Mouse (Mus musculus) kidney, adult 2 months (tissue): ENCODE measurements around the gene Aspscr1. TPM values are rescaled to one million over a fixed set of nuclear protein-coding genes. Genes with fewer than 3 reads are reported as not detected.
A peak's percentile ranks its signal among the peaks of the same experiment; 100 is the strongest.

Experiments
- DNase-seq: peaks from one replicate; pipeline ENCODE4 v3.0.0; 2021
- H3K27ac ChIP-seq: fragments of 200-500 bp; 2 replicates; pipeline ENCODE4 v1.5.1; 2012; ENCODE audit warnings: low read depth, low read length, control low read depth, inconsistent platforms; ENCODE audit not compliant: insufficient read depth
- H3K27me3 ChIP-seq: fragments of 200-500 bp; replicated peaks from 2 replicates; pipeline ENCODE4 v1.6.1; 2012; ENCODE audit warnings: mild to moderate bottlenecking, moderate library complexity, low read length, inconsistent platforms; ENCODE audit not compliant: control insufficient read depth, insufficient read depth
- H3K36me3 ChIP-seq: fragments of 200-500 bp; 2 replicates; pipeline ENCODE4 v1.6.1; 2012; ENCODE audit warnings: mild to moderate bottlenecking, moderate library complexity, low read length, inconsistent platforms; ENCODE audit not compliant: control insufficient read depth, insufficient read depth
- H3K4me1 ChIP-seq: fragments of 200-500 bp; 2 replicates; pipeline ENCODE4 v1.6.1; 2011; ENCODE audit warnings: low read length; ENCODE audit not compliant: control insufficient read depth, insufficient read depth
- H3K4me3 ChIP-seq: fragments of 200-500 bp; 2 replicates; pipeline ENCODE4 v1.5.1; 2011; ENCODE audit warnings: mild to moderate bottlenecking, low read depth, low read length, control low read depth; ENCODE audit not compliant: insufficient read depth
- CTCF ChIP-seq: fragments of 200-500 bp; conservative IDR thresholded peaks from 2 replicates; pipeline ENCODE4 v1.5.1; 2011; ENCODE audit warnings: low read depth, mild to moderate bottlenecking, control low read depth, low read length, moderate library complexity, mixed read lengths; ENCODE audit not compliant: insufficient read depth, insufficient read length
- POLR2A ChIP-seq: fragments of 200-500 bp; IDR thresholded peaks from one replicate; pipeline ENCODE4 v1.6.1; 2011; ENCODE audit warnings: low read depth, low read length, control low read depth
- WGBS: fragments of 180-500 bp; shearing (Covaris S2); methylation state at CpG from one replicate; pipeline ENCODE4 v1.1.7; 2018; 5-methylcytosine and 5-hydroxymethylcytosine counted together
- polyA plus RNA-seq: library from polyadenylated mRNA; depleted of rRNA; stranded (reverse); fragments of >200 nt; gene quantifications from 2 replicates; pipeline ENCODE4 v1.2.3, GENCODE M21; 2012

Gene Aspscr1
- polyA plus RNA-seq, 1 experiment = 105 TPM

DNA sequence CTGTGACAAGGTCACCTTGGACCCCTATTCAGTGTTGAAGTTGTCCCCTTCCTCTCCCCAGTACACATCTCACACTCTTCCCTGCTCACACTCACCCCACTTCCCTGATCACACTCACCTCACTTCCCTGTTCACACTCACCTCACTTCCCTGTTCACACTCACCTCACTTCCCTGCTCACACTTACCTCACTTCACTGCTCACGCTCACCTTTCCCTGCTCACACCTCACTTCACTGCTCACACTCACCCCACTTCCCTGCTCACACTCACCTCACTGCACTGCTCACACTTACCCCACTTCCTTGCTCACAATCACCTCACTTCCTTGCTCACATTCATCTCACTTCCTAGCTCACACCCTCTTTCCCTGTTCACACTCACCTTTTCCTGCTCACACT, 58.6 kb downstream of the Aspscr1 start:
- WGBS = 100% methylated on average over 1 of the region's 1 CpGs
- H3K4me1 ChIP-seq = peaks cover 8% of the 10 kb centered on the region; the same call in 1 of the 2 replicates
- DNase-seq = no peak
- no peaks in the 10 kb centered on the region for H3K27me3 ChIP-seq
- no peaks in the 10 kb centered on the region for H3K36me3 ChIP-seq
- no peak overlapping the region for H3K27ac ChIP-seq
- no peak overlapping the region for H3K4me3 ChIP-seq
- TF ChIP-seq CTCF (no peak), POLR2A (no peak)

DNA sequence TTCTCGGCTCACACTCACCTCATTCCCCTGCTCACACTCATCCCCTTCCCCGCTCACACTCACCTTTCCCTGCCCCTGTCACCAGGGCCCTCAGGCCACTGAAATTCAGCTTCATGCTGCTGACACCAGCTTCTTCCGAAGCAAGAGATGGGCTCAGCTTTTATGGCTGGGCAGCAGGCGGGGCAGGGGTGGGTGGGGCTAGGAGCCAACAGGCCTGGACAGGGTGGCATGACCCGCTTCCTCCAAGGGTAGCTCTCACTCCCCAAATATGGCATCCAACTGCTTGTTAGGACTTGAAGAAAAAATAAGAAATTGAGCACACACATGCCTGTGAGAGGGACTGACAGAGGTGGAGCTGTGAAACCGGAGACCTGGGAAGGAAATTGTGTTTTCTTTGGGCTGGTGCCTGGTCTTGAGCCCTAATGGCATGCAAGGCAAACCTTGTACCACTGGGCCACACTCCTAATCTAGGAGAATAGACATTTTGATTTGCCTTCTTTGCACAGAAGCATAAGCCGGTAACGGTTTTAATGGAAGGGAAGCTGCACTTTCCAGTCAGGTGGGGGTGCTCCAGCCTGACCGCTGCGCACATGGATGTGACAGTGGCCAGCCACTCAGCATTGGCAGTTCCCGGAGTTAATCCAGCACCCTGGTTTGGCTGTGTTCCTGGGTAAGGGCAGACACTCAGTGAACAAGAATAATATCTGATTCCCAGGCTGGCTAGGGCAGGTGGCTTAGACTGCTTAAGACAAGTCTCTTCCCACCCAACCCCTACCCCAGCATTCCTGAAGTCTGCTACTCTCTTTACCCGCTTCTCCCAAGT, 59.3 kb downstream of the Aspscr1 start, which contains the start of gene Cbr2:
Gene Cbr2 (minus strand): TSS at position 257 of the 823 bp plus-strand sequence.
- Histone ChIP-seq H3K27me3 (no peaks in the 10 kb centered on the region), H3K27ac (no peak within 1 kb of the TSS), H3K4me3 (no peak within 1 kb of the TSS), H3K36me3 (no peaks in the 10 kb centered on the region), H3K4me1 (peaks cover 8% of the 10 kb centered on the region; the same call in 1 of the 2 replicates)
- no peak for TF ChIP-seq POLR2A
- no peak for TF ChIP-seq CTCF
- WGBS = 55% methylated on average over 12 of the region's 12 CpGs
- DNase-seq = peak; percentile 65

DNA sequence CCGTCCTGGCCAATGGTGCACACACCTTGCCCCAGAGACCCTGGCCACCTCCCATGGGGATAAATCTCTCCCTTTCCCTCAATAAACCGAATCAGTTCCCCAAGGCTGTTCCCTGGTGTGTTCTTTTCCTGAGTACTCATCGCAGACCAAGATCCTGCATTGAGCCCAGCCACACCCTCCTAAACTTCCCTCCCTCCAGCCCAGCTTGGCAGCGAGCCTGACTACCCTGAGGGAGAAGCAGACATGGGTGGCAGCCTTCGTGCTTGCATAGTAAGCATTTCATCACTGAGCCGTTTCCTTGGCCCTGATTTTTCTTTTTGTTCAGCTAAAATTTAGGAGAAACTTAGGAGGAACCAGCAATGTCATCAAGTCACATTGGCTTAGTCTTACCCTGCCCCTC, 60.7 kb downstream of the Aspscr1 start:
- WGBS = 20% methylated on average over 6 of the region's 6 CpGs
- H3K36me3 ChIP-seq = no peaks in the 10 kb centered on the region
- H3K27ac ChIP-seq = no peak overlapping the region
- no peaks in the 10 kb centered on the region for H3K27me3 ChIP-seq
- DNase-seq = peak; percentile 76
- no peak for TF ChIP-seq POLR2A
- H3K4me1 ChIP-seq = peaks cover 8% of the 10 kb centered on the region; the same call in 1 of the 2 replicates
- H3K4me3 ChIP-seq = no peak overlapping the region

DNA sequence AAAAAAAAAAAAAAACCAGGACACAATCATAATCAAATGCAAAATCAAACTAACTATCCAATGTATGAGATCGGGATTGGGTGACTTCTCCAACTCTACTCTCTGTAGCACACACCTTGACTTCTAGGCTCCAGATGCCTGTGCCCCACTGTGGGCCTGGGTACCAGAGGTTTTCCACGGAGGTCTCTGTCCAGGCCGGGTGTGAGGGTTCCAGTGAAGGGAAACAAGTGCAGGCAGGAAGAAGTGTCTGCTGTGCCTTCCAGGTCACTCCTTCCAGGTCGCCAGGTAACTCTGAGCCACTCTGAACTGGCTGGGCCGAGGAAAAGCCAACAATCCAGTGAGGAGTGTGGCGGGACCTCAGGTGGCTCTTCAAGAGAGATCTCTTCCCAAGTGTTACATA, 63.7 kb downstream of the Aspscr1 start:
- Histone ChIP-seq H3K27me3 (no peaks in the 10 kb centered on the region), H3K27ac (no peak overlapping the region), H3K36me3 (no peaks in the 10 kb centered on the region), H3K4me1 (peaks cover 8% of the 10 kb centered on the region; the same call in 1 of the 2 replicates), H3K4me3 (no peak overlapping the region)
- DNase-seq = no peak
- TF ChIP-seq POLR2A (no peak), CTCF (no peak)
- WGBS = 79% methylated on average over 6 of the region's 6 CpGs

DNA sequence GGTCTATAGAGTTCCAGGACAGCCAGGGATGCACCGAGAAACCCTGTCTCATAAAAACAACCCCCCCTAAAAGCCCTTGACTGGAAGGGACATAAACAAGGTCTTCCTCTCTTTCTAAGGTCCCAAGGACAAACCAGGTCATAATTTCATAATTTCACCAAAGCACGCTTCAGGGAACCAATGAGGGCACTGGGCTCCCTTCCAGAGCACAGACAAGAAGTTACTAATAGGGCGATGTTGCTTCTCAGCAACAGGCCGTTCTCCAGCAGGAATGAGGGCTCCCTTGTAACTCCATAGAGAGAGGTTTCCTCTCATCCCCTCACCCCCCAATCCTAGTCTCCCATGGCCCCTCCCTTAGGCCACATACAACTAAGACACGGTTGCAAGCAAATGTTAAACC, 68.2 kb downstream of the Aspscr1 start:
- no peak for DNase-seq
- Histone ChIP-seq H3K36me3 (no peaks in the 10 kb centered on the region), H3K4me3 (no peak overlapping the region), H3K4me1 (no peaks in the 10 kb centered on the region), H3K27ac (no peak overlapping the region), H3K27me3 (no peaks in the 10 kb centered on the region)
- no peak for TF ChIP-seq POLR2A
- 91% methylated on average over 5 of the region's 5 CpGs for WGBS

DNA sequence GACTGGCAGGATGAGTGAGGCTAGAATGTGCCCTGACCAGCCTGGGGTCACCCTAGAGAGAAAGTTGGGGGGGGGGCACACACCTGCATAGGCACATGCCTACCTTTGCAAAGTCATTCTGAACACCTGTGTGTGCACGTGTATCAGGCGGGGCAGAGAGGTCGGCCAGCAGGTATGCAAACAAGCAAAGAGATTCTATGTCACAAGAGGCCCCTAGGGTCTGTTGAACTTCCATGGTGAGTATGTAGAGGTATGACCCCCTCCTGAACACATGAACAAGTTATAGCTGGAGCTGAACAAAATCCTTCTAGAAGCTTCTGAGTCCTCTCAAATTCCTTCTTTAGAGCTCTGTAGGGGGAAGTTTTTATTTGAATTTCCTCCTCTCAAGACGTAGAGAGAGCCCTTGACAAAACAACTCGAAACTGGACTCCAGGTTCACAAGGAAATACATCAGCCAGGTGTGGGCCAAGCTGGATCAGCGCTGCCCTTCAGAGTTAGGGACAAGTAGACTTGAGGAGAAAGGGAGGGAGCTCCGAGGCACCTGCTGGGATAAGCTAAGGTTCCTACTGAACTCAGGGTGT, 71.4 kb downstream of the Aspscr1 start:
- no peak for TF ChIP-seq POLR2A
- no peak for TF ChIP-seq CTCF
- H3K36me3 ChIP-seq = no peaks in the 10 kb centered on the region
- WGBS = 74% methylated on average over 7 of the region's 7 CpGs
- DNase-seq = no peak
- H3K4me3 ChIP-seq = no peak overlapping the region
- no peak overlapping the region for H3K27ac ChIP-seq
- no peaks in the 10 kb centered on the region for H3K27me3 ChIP-seq
- H3K4me1 ChIP-seq = 0 out of 2 replicates have a peak, but pooled peaks cover 4% of the 10 kb centered on the region

DNA sequence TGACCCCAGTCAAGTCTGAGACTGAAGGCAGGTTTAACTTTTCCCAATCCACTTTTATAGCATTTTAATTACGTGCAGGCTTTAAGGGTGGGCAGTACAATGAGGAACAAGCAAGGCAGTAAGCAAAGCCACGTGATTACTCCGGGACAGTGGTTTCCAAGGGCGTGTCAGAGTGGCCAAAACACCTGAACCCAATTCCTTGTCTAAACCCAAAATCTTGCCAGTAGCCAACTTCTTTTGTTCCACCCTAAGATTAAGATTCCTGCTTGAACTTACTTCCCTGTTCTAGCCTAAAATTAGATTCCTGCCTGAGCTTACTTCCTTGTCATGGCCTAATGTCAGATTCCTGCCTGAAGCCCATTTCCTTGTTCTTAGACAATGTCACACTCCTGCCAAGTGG, 75.2 kb downstream of the Aspscr1 start:
- DNase-seq = peak; percentile 38
- WGBS = 61% methylated on average over 4 of the region's 4 CpGs
- TF ChIP-seq POLR2A (no peak), CTCF (no peak)

More for the DNA sequence above, 75.2 kb downstream of the Aspscr1 start:
- Histone ChIP-seq H3K27ac (peak overlapping the region; percentile 75), H3K4me3 (no peak overlapping the region), H3K4me1 (0 out of 2 replicates have a peak, but pooled peaks cover 4% of the 10 kb centered on the region), H3K36me3 (no peaks in the 10 kb centered on the region), H3K27me3 (no peaks in the 10 kb centered on the region)
